Mouse (Mus musculus): ENCODE results near the gene Tmem256. TPM values are rescaled to one million over a fixed set of nuclear protein-coding genes. Genes with fewer than 3 reads are reported as not detected.
A peak's percentile ranks its signal among the peaks of the same experiment; 100 is the strongest.

Tmem256 gene
- total and polyA plus RNA-seq, 2 experiments from 2014 or later, result 117 to 350 TPM

- 53% methylated on average over 5 of the region's 5 CpGs for WGBS
- no peak for TF ChIP-seq CTCF (IDR thresholded peaks at IDR 0.05; ENCODE audit: low read depth)
- H3K4me1 ChIP-seq (ENCODE audit: insufficient read depth), result peaks cover 3% of the 10 kb centered on the region
- H3K4me2 ChIP-seq (ENCODE audit: low read depth), result no peak overlapping the region
- ATAC-seq (no peak), DNase-seq (no peak)
- peaks cover 86% of the 10 kb centered on the region for H3K36me3 ChIP-seq (ENCODE audit: insufficient read depth)
- no peak overlapping the region for H3K9ac ChIP-seq
- H3K27ac ChIP-seq (ENCODE audit: low read depth, low read length), result no peak overlapping the region
- no peaks in the 10 kb centered on the region for H3K27me3 ChIP-seq (ENCODE audit: insufficient read depth, low read length)
- no peak overlapping the region for H3K4me3 ChIP-seq (ENCODE audit: low read depth, low read length)
- H3K9me3 ChIP-seq (ENCODE audit: low read length), result no peaks in the 10 kb centered on the region
These were observed 9.5 kb upstream of the Tmem256 start for GRCm38 (mm10) chr11:69828832-69829231.

GRCm38 (mm10) chr11:69833554-69833953 is 4.8 kb upstream of the Tmem256 start:
- DNase-seq (no peak), ATAC-seq (no peak)
- 47% methylated on average over 8 of the region's 8 CpGs for WGBS
- Histone ChIP-seq H3K4me1 (ENCODE audit: insufficient read depth) (peaks cover 14% of the 10 kb centered on the region), H3K9me3 (ENCODE audit: low read length) (no peaks in the 10 kb centered on the region), H3K4me3 (ENCODE audit: low read depth, low read length) (peak overlapping the region; percentile 87), H3K36me3 (ENCODE audit: insufficient read depth) (peaks cover 38% of the 10 kb centered on the region), H3K9ac (peak overlapping the region; percentile 96), H3K27ac (ENCODE audit: low read depth, low read length) (0 out of 2 replicates have a peak overlapping the region, but pooled peaks have one; percentile 62), H3K4me2 (ENCODE audit: low read depth) (peak overlapping the region; percentile 95), H3K27me3 (ENCODE audit: insufficient read depth, low read length) (no peaks in the 10 kb centered on the region)
- TF ChIP-seq CTCF (IDR thresholded peaks at IDR 0.05; ENCODE audit: low read depth), result no peak

DNA sequence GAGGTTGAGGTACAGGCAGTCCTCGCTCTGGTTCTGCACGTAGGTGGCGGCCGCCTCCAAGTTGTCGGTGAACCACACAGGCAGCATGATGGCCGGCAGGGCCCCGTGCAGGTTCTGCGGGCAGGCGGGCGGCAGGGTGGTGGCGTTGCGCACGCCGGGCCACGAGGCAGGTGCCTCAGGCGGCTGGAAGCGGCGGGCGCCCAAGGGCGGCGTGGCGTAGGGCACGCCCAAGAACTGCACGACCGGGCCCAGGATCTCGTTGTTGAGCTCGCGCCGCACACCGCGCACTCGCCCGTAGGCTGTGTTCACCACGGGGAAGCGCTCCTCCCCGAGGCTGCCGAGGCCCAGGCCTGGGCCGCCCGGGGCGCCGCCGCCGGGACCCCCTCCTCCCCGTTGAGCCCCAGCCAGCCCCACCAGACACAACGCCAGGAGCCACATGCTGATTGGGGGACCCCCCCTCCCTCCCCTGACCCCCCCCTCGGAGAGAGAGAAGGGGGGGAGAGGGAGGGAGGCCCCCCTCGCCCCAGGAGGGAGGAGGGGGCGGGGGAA is 4.2 kb upstream of the Tmem256 start:
- Histone ChIP-seq H3K9ac (peak overlapping the region; percentile 96), H3K36me3 (ENCODE audit: insufficient read depth) (peaks cover 33% of the 10 kb centered on the region), H3K4me1 (ENCODE audit: insufficient read depth) (peaks cover 18% of the 10 kb centered on the region), H3K27me3 (ENCODE audit: insufficient read depth, low read length) (no peaks in the 10 kb centered on the region), H3K4me3 (ENCODE audit: low read depth, low read length) (peak overlapping the region; percentile 87), H3K9me3 (ENCODE audit: low read length) (no peaks in the 10 kb centered on the region), H3K4me2 (ENCODE audit: low read depth) (peak overlapping the region; percentile 95), H3K27ac (ENCODE audit: low read depth, low read length) (peak overlapping the region; percentile 62)
- TF ChIP-seq CTCF (IDR thresholded peaks at IDR 0.05; ENCODE audit: low read depth), result no peak
- DNase-seq (peak; percentile 47), ATAC-seq (no peak)
- 5% methylated on average over 39 of the region's 48 CpGs for WGBS

DNA sequence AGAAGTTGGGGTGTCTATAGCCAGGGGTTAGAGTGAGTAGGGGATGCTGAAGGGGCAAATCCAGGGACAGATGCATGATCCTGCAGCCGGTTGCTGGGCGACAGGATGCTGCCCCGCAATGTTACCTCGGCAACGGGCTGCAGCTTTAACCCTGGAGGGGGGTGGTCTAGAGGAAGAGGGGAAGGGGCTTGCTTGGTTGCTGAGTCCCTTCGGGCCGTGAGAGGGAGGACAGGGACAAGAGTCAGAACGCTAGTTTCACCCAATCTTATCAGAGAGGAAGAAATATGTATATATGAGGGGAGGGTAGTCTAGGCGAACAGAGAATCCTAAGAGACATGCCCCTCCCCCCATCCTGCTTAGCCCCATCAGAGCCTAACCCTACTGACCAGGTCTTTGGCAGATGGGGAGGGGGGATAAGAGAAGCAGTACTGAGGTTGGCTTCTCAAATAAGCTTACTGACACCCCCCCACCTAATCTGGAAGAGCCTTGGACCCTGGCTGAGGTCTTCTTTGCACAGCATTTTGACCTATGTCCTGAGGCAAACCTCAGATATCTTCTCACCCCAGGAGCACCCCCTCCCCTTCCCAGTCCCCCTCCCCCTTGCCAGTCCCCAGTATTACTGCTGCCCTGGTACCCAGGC is 2.9 kb upstream of the Tmem256 start:
- H3K4me1 ChIP-seq (ENCODE audit: insufficient read depth), result peaks cover 22% of the 10 kb centered on the region
- H3K36me3 ChIP-seq (ENCODE audit: insufficient read depth), result peaks cover 27% of the 10 kb centered on the region
- H3K9ac ChIP-seq, result peak overlapping the region; percentile 96
- 6% methylated on average over 9 of the region's 9 CpGs for WGBS
- H3K27ac ChIP-seq (ENCODE audit: low read depth, low read length), result peak overlapping the region; percentile 97
- H3K4me2 ChIP-seq (ENCODE audit: low read depth), result peak overlapping the region; percentile 95
- ATAC-seq (no peak), DNase-seq (no peak)
- TF ChIP-seq CTCF (IDR thresholded peaks at IDR 0.05; ENCODE audit: low read depth), result no peak
- H3K4me3 ChIP-seq (ENCODE audit: low read depth, low read length), result peak overlapping the region; percentile 87
- H3K9me3 ChIP-seq (ENCODE audit: low read length), result no peaks in the 10 kb centered on the region
- no peaks in the 10 kb centered on the region for H3K27me3 ChIP-seq (ENCODE audit: insufficient read depth, low read length)

DNA sequence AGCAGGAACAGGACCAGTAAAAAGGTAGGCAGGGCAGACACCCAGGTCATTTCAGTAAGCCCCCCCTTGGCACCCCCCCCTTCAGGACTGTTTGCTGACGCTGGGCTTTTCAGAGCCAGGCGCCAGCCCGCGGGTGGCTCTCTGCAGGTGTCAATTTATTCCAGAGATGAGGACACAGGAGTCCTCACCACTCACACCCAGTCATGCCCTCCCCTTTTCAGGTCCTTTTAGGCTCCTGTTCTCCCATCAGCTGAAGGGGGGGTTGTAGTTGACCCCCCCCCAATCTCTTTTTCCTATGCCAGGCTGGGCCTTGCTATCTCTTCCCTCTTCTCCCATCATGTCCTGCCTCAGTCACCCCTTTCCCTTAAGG is 2.4 kb upstream of the Tmem256 start:
- Histone ChIP-seq H3K9ac (peak overlapping the region; percentile 96), H3K9me3 (ENCODE audit: low read length) (no peaks in the 10 kb centered on the region), H3K36me3 (ENCODE audit: insufficient read depth) (peaks cover 22% of the 10 kb centered on the region), H3K4me1 (ENCODE audit: insufficient read depth) (peaks cover 22% of the 10 kb centered on the region), H3K27ac (ENCODE audit: low read depth, low read length) (peak overlapping the region; percentile 97), H3K4me2 (ENCODE audit: low read depth) (peak overlapping the region; percentile 95), H3K4me3 (ENCODE audit: low read depth, low read length) (peak overlapping the region; percentile 87), H3K27me3 (ENCODE audit: insufficient read depth, low read length) (no peaks in the 10 kb centered on the region)
- WGBS, result 2% methylated on average over 4 of the region's 4 CpGs
- no peak for TF ChIP-seq CTCF (IDR thresholded peaks at IDR 0.05; ENCODE audit: low read depth)
- DNase-seq, result no peak
- no peak for ATAC-seq

DNA sequence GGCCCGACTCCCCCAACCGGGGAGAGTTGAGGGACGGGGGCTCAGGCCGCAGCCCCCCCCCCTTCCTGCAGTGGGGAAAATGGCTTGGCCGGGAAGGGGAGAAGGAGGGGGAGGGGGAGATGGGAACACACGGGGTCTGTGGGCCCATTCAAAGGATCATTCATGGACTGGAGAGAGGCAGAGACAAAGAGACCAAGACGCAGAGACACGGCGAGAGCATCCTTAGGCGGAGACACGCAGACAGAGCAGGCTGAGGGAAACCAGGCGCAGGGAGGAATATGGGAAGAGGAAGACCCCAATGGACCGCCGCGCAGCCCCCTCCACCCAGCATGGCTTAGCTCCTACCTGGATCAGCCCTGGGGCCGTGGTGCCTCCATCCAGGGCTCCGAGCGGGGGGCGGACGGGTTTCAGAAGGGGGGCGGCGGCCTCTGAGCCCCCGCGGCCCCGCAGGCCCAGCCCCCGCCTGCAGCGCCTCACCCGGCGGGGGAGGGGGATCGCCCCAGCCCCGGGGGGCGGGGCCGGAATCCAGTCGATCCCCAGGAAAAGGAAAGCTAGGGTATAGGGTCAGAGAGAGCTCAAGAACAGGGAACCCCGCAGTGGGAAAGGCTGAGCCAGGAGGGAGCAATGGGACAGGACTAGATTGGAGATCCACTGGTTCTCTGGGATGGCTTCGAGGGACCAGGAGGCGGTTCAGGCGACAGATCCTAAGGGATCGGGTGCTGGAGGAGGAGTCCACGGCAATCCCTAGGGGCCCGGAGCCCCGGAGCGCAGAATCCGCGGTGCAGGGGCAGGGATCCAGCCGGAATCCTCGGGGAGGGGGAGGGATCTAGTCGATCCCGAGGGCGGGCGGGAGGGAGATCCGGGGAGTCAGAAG is 1.4 kb upstream of the Tmem256 start:
- WGBS, result 1% methylated on average over 46 of the region's 52 CpGs
- Histone ChIP-seq H3K27ac (ENCODE audit: low read depth, low read length) (peak overlapping the region; percentile 97), H3K27me3 (ENCODE audit: insufficient read depth, low read length) (no peaks in the 10 kb centered on the region), H3K4me2 (ENCODE audit: low read depth) (peak overlapping the region; percentile 95), H3K36me3 (ENCODE audit: insufficient read depth) (peaks cover 17% of the 10 kb centered on the region), H3K9ac (peak overlapping the region; percentile 96), H3K4me1 (ENCODE audit: insufficient read depth) (peaks cover 22% of the 10 kb centered on the region), H3K9me3 (ENCODE audit: low read length) (no peaks in the 10 kb centered on the region), H3K4me3 (ENCODE audit: low read depth, low read length) (peak overlapping the region; percentile 87)
- ATAC-seq (no peak), DNase-seq (peak; percentile 70)
- no peak for TF ChIP-seq CTCF (IDR thresholded peaks at IDR 0.05; ENCODE audit: low read depth)

DNA sequence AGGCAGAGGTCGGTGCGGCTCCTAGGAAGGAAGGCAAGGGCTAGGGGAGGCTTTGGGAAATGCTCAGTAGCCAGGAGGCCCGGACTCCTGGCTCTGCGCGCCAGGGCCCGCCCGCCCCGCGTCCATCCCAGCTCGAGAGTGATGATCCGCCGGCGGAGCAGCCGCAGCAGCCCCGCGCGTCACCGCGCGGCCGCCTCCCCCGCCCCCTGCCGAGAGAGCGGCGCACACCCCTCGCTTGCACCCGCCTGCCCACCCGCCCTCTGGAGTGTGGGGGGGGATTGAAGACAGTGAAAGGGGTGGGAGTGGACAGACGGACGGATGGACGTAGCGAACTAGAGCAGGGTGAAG is 736 bp upstream of the Tmem256 start, which contains the start of gene Nlgn2:
Nlgn2 (minus strand) TSS at position 181 of the 348 bp plus-strand sequence.
- DNase-seq, result peak; percentile 93
- peak within 1 kb of the TSS; percentile 95 for H3K4me2 ChIP-seq (ENCODE audit: low read depth)
- peak within 1 kb of the TSS; percentile 97 for H3K27ac ChIP-seq (ENCODE audit: low read depth, low read length)
- H3K9me3 ChIP-seq (ENCODE audit: low read length), result no peaks in the 10 kb centered on the region
- H3K27me3 ChIP-seq (ENCODE audit: insufficient read depth, low read length), result no peaks in the 10 kb centered on the region
- peaks cover 11% of the 10 kb centered on the region for H3K36me3 ChIP-seq (ENCODE audit: insufficient read depth)
- ATAC-seq, result peak; percentile 81
- H3K4me3 ChIP-seq (ENCODE audit: low read depth, low read length), result peak within 1 kb of the TSS; percentile 87
- WGBS, result 1% methylated on average over 26 of the region's 32 CpGs
- TF ChIP-seq CTCF (IDR thresholded peaks at IDR 0.05; ENCODE audit: low read depth), result peak; percentile 50; the same call in 1 of the 2 replicates
- peaks cover 22% of the 10 kb centered on the region for H3K4me1 ChIP-seq (ENCODE audit: insufficient read depth)
- peak within 1 kb of the TSS; percentile 96 for H3K9ac ChIP-seq
